ENCODE assay signal across 15 mouse cellular contexts in genomic region chr2:65221646-65222045, GRCm38 (mm10).
"Had no signal": no experiment of that assay in that cellular context is flagged by ENCODE, and none has a peak within 500 bp of the region (broad histone marks: within the 10 kb centered on the region; RNA-seq: fewer than 3 reads in every experiment).

No protein-coding gene starts in this region.

- H3K4me1 ChIP-seq: limb, embryonic 15.5 days; liver, embryonic 12.5 days; midbrain, embryonic 10.5 days; neural tube, embryonic 15.5 days had no signal

- H3K4me3 ChIP-seq: limb, embryonic 15.5 days; liver, embryonic 12.5 days; midbrain, embryonic 10.5 days; myocyte; neural tube, embryonic 15.5 days had no signal

- ATAC-seq: liver, embryonic 12.5 days had no signal

- H3K27me3 ChIP-seq: limb, embryonic 15.5 days; liver, embryonic 12.5 days; neural tube, embryonic 15.5 days had no signal

- H3K9ac ChIP-seq: limb, embryonic 15.5 days; liver, embryonic 12.5 days; lung, embryonic 14.5 days; neural tube, embryonic 15.5 days had no signal

- H3K4me2 ChIP-seq: limb, embryonic 15.5 days; liver, embryonic 12.5 days; lung, embryonic 14.5 days; neural tube, embryonic 15.5 days had no signal

- DNase-seq: kidney, postnatal 14 days; layer of hippocampus, adult 9-11 months; layer of hippocampus, postnatal 36 days; lung, embryonic 14.5 days; lung, postnatal 10 days; lung, postnatal 4 days; midbrain, embryonic 14.5 days; right cerebral cortex, adult 18-20 months; right cerebral cortex, postnatal 25 days; thymus, postnatal 4 days had no signal

- H3K27ac ChIP-seq: limb, embryonic 15.5 days; liver, embryonic 12.5 days; midbrain, embryonic 10.5 days; neural tube, embryonic 15.5 days had no signal

- H3K36me3 ChIP-seq: limb, embryonic 15.5 days; liver, embryonic 12.5 days; midbrain, embryonic 10.5 days; neural tube, embryonic 15.5 days had no signal

- H3K9me3 ChIP-seq: limb, embryonic 15.5 days; liver, embryonic 12.5 days; midbrain, embryonic 10.5 days; neural tube, embryonic 15.5 days had no signal
